In genomic region chr1:158252682-158253222, GRCm38 (mm10) we compare ENCODE assay signal across 24 mouse cellular contexts.
DNase-seq lines count a peak whose midpoint lies in the region; ATAC-seq and TF ChIP-seq lines count a peak whose summit lies in the region.
"Had no signal": no experiment of that assay in that cellular context is flagged by ENCODE, and none has a peak within 500 bp of the region (broad histone marks: within the 10 kb centered on the region; RNA-seq: fewer than 3 reads in every experiment).

No protein-coding gene starts in this region.

- no peak overlapping the region for H3K9ac ChIP-seq in heart, embryonic 14.5 days (ENCODE audit: low read length)
- no peak overlapping the region for H3K9ac ChIP-seq in lung, embryonic 14.5 days
- H3K9ac ChIP-seq in hindbrain, embryonic 16.5 days (ENCODE audit: low read depth, low read length) = no peak overlapping the region
- H3K9ac ChIP-seq: hindbrain, embryonic 15.5 days; kidney, embryonic 15.5 days; limb, embryonic 12.5 days had no signal

- ATAC-seq in heart, embryonic 14.5 days (ENCODE audit: insufficient number of reproducible peaks, insufficient read depth, low FRiP score, low read depth) = peak; percentile 77
- ATAC-seq in lung, embryonic 14.5 days (ENCODE audit: insufficient read depth) = no peak
- no peak for ATAC-seq in hindbrain, embryonic 16.5 days
- ATAC-seq: forebrain, embryonic 16.5 days; lung, postnatal 0 days; midbrain, embryonic 16.5 days had no signal

- H3K9me3 ChIP-seq in heart, embryonic 14.5 days (ENCODE audit: control insufficient read depth, low read length) = no peaks in the 10 kb centered on the region
- H3K9me3 ChIP-seq in lung, embryonic 14.5 days (ENCODE audit: low read depth, low read length) = no peaks in the 10 kb centered on the region
- H3K9me3 ChIP-seq in hindbrain, embryonic 16.5 days (ENCODE audit: control insufficient read depth, low read length) = no peaks in the 10 kb centered on the region
- H3K9me3 ChIP-seq: hindbrain, embryonic 15.5 days; kidney, embryonic 15.5 days; limb, embryonic 12.5 days had no signal

- peaks cover 2 to 6% of the 10 kb centered on the region in 2 experiments; a peak in 3 of 4 replicates for H3K4me1 ChIP-seq in heart, embryonic 14.5 days (ENCODE audit: control insufficient read depth in 2 of 2, insufficient read depth in 2 of 2, low read length in 2 of 2)
- no peaks in the 10 kb centered on the region for H3K4me1 ChIP-seq in lung, embryonic 14.5 days (ENCODE audit: insufficient read depth)
- no peaks in the 10 kb centered on the region for H3K4me1 ChIP-seq in hindbrain, embryonic 16.5 days (ENCODE audit: control insufficient read depth, insufficient read depth, low read depth, low read length)
- H3K4me1 ChIP-seq: hindbrain, embryonic 15.5 days; kidney, embryonic 15.5 days had no signal

- H3K36me3 ChIP-seq in heart, embryonic 14.5 days (ENCODE audit: control insufficient read depth, insufficient read depth, low read length) = no peaks in the 10 kb centered on the region
- no peaks in the 10 kb centered on the region for H3K36me3 ChIP-seq in lung, embryonic 14.5 days (ENCODE audit: insufficient read depth)
- H3K36me3 ChIP-seq in hindbrain, embryonic 16.5 days (ENCODE audit: control insufficient read depth, insufficient read depth, low read length) = no peaks in the 10 kb centered on the region; the same call in 1 of the 2 replicates
- H3K36me3 ChIP-seq: G1E; kidney, embryonic 15.5 days; limb, embryonic 12.5 days had no signal

- H3K4me2 ChIP-seq in heart, embryonic 14.5 days (ENCODE audit: low read length) = no peak overlapping the region
- no peak overlapping the region for H3K4me2 ChIP-seq in lung, embryonic 14.5 days
- no peak overlapping the region for H3K4me2 ChIP-seq in hindbrain, embryonic 16.5 days (ENCODE audit: low read length)
- H3K4me2 ChIP-seq: hindbrain, embryonic 15.5 days; kidney, embryonic 15.5 days; limb, embryonic 12.5 days; liver, embryonic 11.5 days had no signal

- intact Hi-C loops in heart, postnatal 10 days (cut with DNase I) = no loop called here

- H3K27me3 ChIP-seq in heart, embryonic 14.5 days (ENCODE audit: control insufficient read depth, insufficient read depth, low read length) = no peaks in the 10 kb centered on the region; the same call in none of the 2 replicates
- H3K27me3 ChIP-seq in lung, embryonic 14.5 days (ENCODE audit: insufficient read depth, low read length) = no peaks in the 10 kb centered on the region
- H3K27me3 ChIP-seq in hindbrain, embryonic 16.5 days (replicated peaks; ENCODE audit: control insufficient read depth, insufficient read depth, low read length) = no peaks in the 10 kb centered on the region
- H3K27me3 ChIP-seq: hindbrain, embryonic 15.5 days; kidney, embryonic 15.5 days; limb, embryonic 12.5 days had no signal

- H3K4me3 ChIP-seq in heart, embryonic 14.5 days (ENCODE audit: control insufficient read depth in 1 of 2, insufficient read depth in 1 of 2, low read depth in 1 of 2, low read length in 2 of 2) = no peak overlapping the region
- H3K4me3 ChIP-seq in lung, embryonic 14.5 days (ENCODE audit: low read depth, low read length) = no peak overlapping the region
- no peak overlapping the region for H3K4me3 ChIP-seq in hindbrain, embryonic 16.5 days (ENCODE audit: low read length)
- H3K4me3 ChIP-seq: erythroblast, embryonic 14.5 days; hindbrain, embryonic 15.5 days; kidney, embryonic 15.5 days; limb, embryonic 12.5 days had no signal

- DNase-seq in adrenal gland, postnatal 10 days = peak; percentile 18
- DNase-seq in adrenal gland, adult 18-20 months (ENCODE audit: low spot score in 2 of 2) = no peak
- no peak for DNase-seq in heart, postnatal 10 days
- DNase-seq in lung, embryonic 14.5 days = peak; percentile 6
- DNase-seq in lung, postnatal 36 days = no peak
- DNase-seq: cerebellum, adult 2 months; cerebellum, postnatal 14 days; gastrocnemius, postnatal 14 days; kidney, adult 18-20 months; kidney, postnatal 25 days; spleen, adult 18-20 months; thymus, adult 18-20 months; thymus, postnatal 25 days had no signal

- H3K27ac ChIP-seq in heart, embryonic 14.5 days (replicated peaks in 1 of 2; ENCODE audit: control insufficient read depth in 1 of 2, insufficient read depth in 1 of 2, low read depth in 2 of 2, low read length in 2 of 2) = no peak overlapping the region
- no peak overlapping the region for H3K27ac ChIP-seq in lung, embryonic 14.5 days (ENCODE audit: low read depth)
- no peak overlapping the region for H3K27ac ChIP-seq in hindbrain, embryonic 16.5 days (ENCODE audit: low read depth, low read length)
- H3K27ac ChIP-seq: hindbrain, embryonic 15.5 days; kidney, embryonic 15.5 days; limb, embryonic 12.5 days had no signal

- no peak for TF ChIP-seq CTCF in lung, embryonic 14.5 days (IDR thresholded peaks at IDR 0.05; ENCODE audit: low read depth)

- 26% methylated on average over 8 of the region's 8 CpGs for WGBS in heart, embryonic 14.5 days
- WGBS in lung, embryonic 14.5 days = 63% methylated on average over 8 of the region's 8 CpGs
- 77% methylated on average over 8 of the region's 8 CpGs for WGBS in hindbrain, embryonic 16.5 days

Comparison
In these comparisons a context has a peak if more than half of its experiments do, and no peak if none do; other contexts are left out.
1. DNase-seq: peak in adrenal gland, postnatal 10 days (single experiment) and lung, embryonic 14.5 days (single experiment); none in adrenal gland, adult 18-20 months (0 of 2), heart, postnatal 10 days (0 of 2) and lung, postnatal 36 days (single experiment).